Mouse (Mus musculus) neural tube, embryonic 10.5 days (tissue): ENCODE measurements around the gene Stim1.

Experiments used
- DNase-seq: peaks from one replicate; pipeline ENCODE4 v3.0.0-alpha.2; 2017; ENCODE audit warnings: low spot score; ENCODE audit errors: extremely low spot score

Stim1 gene

GRCm38 (mm10) chr7:102293234-102293633, 25.6 kb downstream of the Stim1 start:
- DNase-seq, result no peak

DNA sequence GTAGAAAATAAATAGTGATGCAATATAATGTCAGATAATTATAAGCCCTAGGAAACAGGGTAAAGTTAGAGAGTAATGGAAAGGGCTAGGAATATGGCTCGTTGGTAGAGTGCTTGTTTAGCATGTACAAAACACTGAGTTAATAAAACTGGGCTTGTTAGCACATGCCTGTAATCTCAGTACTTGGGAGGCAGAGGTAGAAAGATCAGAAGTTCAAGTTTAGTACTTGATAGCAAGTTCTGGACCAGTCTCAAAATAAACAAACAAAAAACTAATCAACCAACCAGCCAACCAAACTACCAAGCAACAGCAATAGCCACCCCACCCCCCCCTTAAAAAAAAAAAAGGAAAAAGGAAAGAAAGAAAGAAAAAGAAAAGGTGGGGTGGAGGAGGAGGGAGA, 33.2 kb downstream of the Stim1 start:
- no peak for DNase-seq

- DNase-seq, result no peak
Measured at GRCm38 (mm10) chr7:102302471-102302870, 34.9 kb downstream of the Stim1 start.

- DNase-seq, result no peak
Measured at GRCm38 (mm10) chr7:102305596-102305995, 38.0 kb downstream of the Stim1 start.

DNA sequence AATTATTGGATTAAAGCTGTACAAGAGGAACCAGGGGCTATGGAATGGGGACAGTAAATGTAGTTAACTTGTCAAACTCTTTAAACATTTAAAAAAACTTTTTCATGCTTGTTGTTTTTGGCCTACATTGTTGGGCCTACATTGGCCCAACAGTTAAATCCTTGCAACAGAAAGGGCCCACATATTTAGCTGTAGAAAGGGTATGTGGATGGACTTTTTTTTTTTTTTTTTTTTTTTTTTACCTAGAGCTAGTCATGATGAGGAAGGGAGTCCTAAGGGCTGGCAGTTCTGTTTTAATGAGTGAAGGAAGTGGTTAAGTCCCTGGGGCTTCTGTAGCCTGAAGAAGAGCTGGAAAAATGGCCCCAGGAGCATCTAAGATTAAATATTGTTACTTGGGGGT, 42.7 kb downstream of the Stim1 start:
- no peak for DNase-seq

GRCm38 (mm10) chr7:102310821-102311220, 43.2 kb downstream of the Stim1 start:
- DNase-seq, result no peak

DNA sequence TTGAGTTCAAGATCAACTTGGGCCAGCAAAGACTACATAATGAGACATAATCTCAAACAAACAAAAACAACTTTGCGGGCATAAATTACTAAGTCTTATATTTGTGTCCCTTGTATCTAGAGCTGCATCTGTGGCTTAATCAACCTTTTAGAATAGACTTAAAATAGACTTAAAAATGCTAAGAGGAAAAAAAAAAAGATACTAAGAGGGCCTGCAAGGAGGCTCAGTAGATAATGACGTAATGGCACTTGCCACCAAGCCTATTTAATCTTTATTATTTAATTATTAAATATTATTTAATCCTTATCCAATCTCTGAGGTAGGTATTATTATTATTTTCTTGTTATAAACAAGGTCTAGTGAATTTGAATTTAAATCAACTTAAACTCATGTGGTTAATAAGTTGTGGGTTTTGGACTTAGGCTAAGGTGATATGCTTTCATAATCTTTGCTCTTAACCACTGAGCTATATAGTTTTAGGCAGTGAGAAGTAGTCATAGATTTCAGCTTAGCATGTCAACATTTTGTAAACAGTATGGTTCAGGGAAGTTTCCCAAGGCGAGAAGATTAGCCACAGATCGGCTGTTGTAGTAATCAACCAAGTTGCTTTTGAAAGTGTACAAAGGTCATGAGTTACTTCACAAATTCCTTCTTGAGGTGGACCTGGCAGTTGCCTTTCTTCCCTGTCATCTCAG, 45.4 kb downstream of the Stim1 start:
- no peak for DNase-seq

DNA sequence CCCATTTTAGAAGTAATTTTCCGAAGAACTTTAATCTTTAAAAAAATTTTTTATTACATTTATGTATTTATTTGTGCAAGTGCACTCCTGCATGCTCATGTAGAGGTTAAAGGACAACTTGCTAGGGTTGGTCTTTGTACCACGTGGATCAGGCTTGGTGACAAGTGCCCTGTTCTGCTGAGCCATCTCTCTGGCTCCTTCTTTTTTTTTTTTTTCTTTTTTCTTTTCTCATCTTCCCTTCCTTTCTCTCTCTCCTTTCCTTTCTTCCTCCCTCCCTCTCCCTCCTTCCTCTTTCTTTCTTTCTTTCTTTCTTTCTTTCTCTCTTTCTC, 45.9 kb downstream of the Stim1 start:
- no peak for DNase-seq

DNA sequence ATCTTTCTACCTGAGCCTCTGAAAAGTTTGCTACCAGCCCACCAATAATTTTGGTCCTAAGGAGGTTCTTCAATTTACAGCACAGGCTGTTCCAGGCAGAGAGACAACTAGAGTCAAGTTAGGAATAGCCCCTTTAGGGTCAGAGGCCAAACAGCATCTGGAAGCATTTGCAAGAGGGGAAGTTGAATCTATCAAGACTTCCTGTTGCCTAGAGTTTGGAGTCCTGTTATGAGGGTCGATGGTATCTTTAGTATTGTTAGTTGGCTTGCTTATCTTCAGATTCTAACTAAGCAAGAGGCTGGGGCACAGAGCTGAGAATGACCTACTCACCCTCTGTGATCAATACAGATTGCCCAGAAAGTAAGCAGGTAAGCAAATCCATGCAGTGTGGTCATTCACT, 46.5 kb downstream of the Stim1 start:
- DNase-seq, result no peak

DNA sequence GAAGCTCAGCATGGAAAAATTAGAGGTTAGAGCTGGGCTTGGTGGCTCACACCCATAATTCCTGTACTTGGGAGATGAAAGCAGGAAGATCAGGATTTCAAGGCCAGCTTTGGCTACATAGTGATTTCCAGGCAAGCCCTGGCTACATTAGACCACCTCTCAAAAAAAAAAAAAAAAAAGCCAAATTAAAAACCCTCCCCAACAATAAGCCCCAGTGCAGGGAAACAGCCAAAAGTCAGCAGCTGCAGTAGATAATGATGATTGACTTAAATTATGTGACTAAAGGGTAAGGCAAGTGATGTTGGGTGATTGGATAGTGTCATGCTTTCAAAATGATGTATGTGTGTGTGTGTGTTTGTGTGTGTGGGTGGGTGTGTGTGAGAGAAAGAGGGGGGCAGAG, 47.3 kb downstream of the Stim1 start:
- no peak for DNase-seq

- no peak for DNase-seq
Measured at GRCm38 (mm10) chr7:102315435-102315834, 47.8 kb downstream of the Stim1 start.

- DNase-seq, result no peak
Measured at GRCm38 (mm10) chr7:102317583-102318168, 50.1 kb downstream of the Stim1 start.

DNA sequence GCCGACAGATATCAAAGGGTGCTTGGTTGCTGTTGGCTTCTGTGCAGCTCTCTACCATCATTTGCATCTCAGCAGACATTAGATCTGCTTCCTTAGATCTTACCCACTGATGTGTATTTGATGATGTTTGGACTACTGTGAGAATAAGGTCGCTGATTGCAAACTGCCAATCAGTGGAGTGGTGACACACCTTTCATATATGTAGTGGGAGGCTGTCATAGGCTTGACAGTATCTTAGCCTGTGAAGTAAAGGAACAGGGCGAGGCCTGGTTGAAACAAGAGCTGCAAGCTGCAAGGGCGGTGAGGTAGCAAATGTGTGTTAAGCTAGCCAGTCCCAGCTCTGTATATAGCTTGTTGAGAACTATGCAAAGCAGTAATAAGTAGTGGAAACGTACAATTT, 54.5 kb downstream of the Stim1 start:
- no peak for DNase-seq

DNA sequence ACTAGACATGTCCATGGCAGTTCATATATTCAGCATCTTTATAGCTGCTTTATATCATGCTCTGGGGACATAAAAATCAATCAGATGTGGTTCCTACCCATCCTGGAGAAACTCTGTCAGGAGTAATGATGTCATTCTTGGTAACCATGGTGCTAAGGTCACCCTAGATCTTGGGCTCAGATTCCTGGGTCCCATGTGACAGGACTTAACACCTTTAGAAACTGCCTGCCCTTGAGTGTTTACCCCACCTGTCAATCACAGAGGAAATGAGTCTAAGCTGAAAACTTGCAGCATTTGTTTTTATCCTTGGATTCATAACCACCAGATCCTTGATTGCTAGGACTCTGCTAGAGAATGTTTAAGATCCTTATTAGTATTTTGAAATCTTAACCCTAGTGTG, 58.7 kb downstream of the Stim1 start:
- no peak for DNase-seq

DNA sequence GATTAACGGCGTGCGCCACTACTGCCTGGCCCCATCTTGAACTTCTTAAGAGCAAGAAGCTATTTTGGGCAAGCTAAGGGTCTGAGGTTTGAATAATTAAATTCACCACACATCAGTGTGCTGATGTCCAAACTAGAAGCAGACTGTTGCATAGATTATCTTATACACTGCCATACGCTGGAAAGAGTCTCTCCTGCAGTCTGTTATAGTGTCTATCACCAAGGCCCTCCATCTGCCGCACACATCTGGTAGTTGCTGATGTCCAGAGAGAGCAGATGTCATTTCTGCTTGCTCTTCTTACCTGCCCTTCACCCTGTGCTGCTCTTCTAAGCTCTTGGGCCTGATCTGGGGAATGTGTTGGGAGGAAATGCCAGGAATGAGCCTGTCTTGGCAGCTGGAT, 62.7 kb downstream of the Stim1 start:
- no peak for DNase-seq

DNA sequence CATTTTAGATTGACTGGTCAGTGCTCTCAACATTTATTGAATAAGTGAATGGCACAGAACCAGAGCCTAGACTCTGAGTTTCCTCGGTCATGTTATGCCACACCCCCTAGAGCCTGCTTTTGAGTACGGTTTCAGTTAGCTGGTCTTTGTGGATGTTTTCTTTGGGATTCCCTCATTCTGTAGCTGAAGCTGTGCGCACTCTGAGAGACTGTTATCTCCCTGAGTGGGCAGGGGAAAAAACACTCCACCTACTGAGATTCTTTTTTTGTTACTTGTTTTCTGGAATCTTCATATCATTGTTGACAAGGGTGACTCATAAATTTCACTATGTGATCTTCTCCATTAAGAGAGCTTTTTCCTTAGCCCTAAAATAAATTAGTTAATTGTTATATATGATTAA, 63.9 kb downstream of the Stim1 start:
- no peak for DNase-seq

GRCm38 (mm10) chr7:102333741-102334140, 66.1 kb downstream of the Stim1 start:
- no peak for DNase-seq

DNA sequence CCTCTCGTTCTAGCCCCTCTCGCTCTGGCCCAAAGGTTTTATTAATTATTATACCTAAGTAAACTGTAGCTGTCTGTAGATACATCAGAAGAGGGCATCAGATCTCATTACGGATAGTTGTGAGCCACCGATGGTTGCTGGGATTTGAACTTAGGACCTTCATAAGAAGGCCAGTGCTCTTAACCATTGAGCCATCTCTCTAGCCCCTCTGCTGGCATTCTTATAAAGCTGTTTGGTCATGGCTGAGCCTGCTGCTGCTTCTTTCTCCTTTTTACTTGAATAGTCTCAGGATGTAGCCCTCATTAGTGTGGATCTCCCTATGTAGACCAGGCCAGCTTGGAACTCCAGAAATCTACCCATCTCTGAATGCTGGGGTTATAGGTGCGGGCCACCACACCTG, 69.7 kb downstream of the Stim1 start:
- DNase-seq, result no peak

GRCm38 (mm10) chr7:102337898-102338297, 70.3 kb downstream of the Stim1 start:
- no peak for DNase-seq

DNA sequence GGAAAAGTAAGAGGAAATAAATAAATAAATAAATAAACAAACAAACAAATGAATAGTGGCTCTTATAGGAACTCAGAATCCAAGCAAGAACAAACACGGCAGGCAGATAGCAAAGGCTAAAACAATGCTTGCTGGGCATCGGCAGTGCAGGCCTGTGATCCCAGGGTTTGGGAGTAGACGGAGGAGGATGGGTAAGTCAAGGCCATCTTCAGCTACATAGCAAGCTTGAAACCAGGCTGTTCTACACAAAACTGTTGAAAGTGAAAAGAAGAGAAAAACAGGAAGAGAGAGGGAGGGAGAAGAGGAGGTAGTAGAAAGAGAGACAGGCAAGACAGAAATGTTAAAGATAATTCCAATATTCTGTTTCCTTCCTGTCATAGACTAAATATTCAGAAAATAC, 71.3 kb downstream of the Stim1 start:
- DNase-seq, result no peak

GRCm38 (mm10) chr7:102345893-102346292, 78.3 kb downstream of the Stim1 start:
- DNase-seq, result no peak

DNA sequence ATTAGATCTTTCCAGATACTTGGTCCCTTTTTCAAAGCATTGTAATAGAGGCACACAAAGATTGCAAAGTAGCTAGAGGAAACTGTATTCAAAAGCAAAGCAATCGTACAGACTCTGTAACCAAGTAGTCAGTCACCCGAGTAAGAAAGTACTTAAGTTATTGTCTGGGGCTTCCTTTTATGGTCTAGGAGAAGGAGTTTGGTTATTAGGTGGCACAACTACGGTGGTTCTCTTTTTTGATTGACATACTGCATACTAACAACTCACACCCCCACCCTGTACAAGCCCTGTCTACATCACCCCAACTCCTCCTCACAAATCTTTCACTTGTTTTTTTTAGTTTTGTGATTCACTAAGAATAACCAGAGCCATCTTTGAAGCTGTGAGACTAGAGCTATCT, 79.7 kb downstream of the Stim1 start:
- no peak for DNase-seq

GRCm38 (mm10) chr7:102348681-102349080, 81.1 kb downstream of the Stim1 start:
- no peak for DNase-seq

- no peak for DNase-seq
Measured at GRCm38 (mm10) chr7:102349236-102349635, 81.6 kb downstream of the Stim1 start.
